Mouse (Mus musculus) activated CD4-positive, CD25-positive, alpha-beta regulatory T cell, adult 4 months (primary cell): ENCODE measurements around the gene Myh11. TPM values are rescaled to one million over a fixed set of nuclear protein-coding genes. Genes with fewer than 3 reads are reported as not detected.

Experiments
- ATAC-seq: one replicate; pipeline ENCODE4 v1.8.0; 2017
- polyA plus RNA-seq, 2 experiments: library from polyadenylated mRNA; unstranded; fragments of 100-300 nt; shearing (Covaris generic); gene quantifications; one replicate each; pipeline ENCODE4 v1.2.1; 2017

The Myh11 gene
- polyA plus RNA-seq, 2 experiments from 2014 or later: not detected

DNA sequence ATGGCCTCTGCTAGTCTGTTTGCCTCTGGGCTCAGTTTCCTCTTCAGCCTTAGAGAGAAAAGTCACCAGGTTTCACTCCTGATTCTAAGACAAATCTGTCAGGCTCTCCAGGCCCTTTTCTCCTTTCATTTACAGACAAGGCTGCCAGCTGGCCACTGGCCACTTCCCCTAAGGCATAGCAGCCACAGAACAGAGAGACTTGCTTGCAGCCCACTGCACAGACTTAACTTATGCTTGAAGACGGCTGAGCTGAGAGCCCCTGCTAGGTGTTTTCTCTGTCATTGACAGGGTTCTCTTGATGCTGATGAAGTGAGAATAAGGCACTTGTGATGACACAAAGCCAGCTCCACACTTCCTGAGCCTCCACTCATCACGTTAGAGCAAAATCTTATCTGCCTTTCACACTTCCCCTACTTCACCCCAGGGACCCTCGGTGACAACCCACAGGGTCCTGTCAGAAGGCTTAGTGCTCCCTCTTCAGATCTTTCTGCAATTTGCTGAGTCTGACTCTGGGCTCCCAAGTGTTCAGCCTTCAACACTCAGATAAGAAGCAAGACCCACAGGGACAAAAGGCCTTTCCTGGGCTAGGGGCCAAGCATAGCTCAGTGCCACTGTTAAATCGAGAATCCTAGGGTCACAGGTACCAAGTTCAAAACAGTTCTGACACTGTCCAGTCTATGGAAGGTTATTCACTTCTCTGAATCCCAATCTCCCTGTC, 25.8 kb downstream of the Myh11 start:
- no peak for ATAC-seq

DNA sequence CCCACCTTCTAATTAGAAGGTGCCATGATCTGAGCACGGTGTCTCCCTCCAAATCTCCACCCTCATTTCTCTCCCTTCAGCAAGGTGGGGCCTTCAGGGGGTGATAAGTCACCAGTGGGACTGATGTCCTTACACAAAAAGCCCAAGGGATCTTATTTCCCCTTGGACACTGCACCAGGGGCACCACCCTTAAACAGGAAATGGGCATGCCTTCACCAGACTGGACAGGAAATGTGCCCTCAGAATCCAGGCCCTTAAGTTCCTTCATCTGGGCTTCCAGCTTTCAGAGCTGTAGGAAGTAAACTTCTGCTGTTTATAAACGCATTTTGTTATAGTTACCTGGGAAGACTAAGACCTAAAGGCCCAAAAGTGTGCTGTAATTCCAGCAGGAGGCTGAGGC, 26.7 kb downstream of the Myh11 start:
- ATAC-seq: no peak

DNA sequence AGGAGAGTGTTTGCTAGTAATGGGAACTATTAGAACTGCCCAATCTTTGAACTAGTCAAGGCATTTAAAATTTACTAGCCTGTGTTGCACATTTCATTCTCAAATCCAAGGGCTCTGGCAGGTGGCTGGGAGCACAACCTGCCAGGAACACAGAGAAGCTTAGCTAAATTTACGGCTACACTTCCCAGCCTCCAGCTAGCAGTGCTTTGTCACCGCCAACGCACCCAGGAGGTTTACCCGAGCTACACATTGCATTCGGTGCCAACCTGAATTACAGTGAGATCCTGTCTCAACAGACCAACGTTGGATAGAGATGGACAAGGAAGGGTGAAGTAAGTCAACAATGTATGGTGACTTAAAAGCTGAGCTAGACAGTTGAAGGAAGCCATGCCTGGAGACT, 27.9 kb downstream of the Myh11 start:
- ATAC-seq: no peak

DNA sequence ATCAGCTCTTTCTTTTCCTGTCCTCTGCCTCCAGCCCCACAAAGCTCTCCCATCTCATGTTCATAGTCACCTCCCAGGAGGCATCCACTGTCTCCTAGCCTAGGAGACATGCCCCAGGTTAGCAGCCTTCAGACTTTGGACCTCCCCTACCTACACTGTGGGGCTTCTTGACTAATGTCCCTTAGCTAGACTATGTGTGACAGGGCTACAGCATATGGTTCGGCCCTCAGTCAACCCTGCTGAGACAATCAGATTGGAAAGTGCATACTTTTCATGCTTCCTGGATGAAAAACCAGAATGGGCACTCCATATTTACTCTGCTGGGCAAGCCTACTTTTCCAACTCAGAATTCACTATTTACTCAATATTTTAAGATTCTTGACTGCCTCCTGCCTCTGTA, 28.8 kb downstream of the Myh11 start:
- no peak for ATAC-seq

DNA sequence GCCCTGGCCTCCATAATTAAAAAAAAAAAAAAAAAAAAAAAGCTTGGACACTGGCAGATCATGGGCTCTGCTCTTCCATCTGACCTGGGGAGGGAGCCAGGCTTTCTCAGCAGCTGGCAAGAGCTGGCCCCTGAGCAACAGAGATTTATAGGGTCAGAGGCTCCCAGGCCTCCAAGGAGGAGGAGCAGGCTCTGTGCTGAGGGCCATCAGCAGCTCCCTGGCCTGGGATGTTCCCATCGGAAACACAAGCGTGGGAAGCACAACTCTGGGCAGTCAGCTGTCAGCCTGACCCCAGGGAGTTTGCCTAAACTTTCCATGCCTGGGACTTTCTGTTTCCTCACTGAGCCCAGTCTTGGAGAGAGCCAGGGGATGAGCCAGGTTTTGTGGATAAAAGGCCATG, 32.3 kb downstream of the Myh11 start:
- no peak for ATAC-seq

DNA sequence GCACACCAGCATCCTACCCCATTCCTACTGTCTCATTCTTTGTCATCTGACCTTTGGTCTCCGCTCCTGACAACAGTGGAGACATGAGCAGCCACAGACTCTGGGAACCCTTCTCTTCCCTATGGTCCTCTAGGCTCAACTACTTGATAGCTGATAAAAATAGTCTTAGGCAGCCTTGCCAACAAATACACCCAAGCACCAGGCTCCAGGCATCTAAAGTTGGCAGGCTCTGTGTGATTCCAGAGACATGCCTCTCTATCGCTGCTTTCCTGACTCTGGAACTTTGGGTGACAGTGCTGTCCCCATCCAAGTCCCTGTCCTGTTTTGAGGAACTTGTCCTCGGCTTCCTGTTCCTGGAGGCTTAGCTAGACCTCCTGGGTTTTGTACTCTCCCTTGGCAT, 37.6 kb downstream of the Myh11 start:
- no peak for ATAC-seq

DNA sequence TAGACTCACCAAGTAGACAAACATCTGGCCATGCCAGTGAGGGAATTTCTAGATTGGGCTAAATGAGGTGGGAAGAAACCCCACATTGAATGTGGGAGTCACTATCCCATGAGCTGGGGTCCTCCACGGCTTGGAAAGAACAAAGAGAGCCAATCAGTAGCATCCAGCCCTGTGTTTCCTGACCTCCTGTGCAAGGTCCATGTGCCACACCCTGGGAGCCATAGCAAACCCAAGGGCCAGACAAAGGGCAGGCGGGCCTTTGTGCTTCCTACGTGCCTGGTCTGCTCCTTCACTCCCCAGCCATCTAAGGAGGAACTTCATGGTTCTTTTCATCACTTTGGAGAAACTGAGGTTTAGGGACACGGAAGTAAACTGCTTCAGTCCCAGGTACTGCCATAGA, 38.3 kb downstream of the Myh11 start:
- ATAC-seq: no peak

DNA sequence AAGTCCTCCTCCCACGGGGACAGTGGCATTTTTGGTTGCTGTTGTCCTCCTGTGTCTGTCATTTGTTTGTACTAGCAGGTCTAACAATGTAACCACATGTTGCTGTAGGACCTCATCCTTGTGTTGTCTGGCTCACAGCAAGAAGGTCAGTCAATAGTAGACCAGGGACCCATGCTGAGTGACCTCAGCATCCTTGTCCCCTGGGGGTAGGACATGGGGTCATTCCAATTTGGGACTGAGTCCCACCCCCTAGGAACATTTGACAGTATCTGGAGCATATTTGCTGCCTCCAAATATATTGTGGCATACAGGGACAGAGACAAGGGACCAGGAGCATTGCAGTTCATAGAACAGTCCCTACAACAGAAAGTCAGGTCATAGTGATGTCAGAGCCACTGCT, 41.3 kb downstream of the Myh11 start:
- no peak for ATAC-seq

DNA sequence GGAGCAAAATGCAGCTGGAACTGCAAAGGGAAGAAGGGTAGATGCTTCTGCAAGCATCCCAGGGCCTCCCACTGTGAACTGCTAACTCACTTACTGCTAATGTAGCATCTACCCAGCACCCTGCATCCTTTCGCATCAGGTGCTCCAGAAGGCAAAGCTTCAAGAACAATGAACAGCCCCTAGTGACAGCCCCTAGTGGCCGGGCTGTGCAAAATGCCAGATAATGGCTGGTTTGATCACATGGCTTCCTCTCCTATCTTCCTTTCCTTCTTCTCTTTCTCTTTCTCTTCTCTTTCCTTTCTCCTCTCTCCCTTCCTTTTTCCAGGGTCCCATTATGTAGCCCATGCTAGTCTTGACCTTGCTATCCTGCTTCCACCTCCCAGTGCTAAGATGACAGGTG, 48.6 kb downstream of the Myh11 start:
- ATAC-seq: no peak

DNA sequence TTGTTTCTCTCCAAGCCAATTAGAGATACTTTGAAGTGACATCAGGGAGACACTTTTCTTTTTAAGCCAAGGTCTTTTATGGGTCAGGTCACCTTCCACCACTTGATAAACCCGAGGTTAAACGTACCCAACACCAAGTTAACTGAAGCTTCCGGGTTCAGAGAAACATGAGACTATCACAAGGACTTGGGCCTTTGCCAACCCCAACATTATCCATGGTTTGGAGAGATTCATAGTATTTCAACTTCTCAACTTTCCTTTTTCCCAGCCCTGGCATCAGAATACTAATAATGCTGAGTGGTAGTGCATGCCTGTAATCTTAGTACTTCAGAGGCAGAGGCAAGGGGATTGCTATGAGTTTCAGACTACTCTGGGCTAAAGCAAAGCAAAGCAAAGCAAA, 49.1 kb downstream of the Myh11 start:
- ATAC-seq: no peak

DNA sequence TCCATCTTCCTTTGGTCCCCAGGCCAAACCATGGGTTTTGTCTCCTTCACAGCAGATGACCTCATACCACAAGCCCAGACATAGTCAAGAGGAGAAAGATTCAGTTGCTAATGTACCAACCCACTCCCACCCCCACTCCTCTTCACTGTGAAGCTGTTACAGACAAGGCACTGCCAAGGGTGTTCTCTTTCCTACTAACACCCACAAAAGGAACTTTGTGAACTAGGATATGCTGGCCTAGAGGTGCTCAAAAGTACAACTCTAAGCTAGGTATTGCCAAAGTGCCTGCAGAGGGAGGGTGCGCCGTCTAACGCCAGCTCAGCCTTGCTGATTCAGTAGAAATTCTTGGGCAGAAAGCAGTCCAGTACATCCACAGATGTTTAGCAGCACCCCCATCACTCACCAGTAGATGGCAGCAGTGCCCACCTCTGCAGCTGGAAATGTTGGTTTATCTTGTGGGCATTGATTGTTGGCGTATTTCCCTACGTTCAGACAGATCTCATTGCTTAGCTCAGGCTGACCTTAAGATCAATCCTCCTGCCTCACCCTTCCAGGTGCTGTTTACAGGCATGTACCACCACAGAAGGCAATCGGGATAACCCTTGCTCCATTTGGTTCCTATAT, 54.0 kb downstream of the Myh11 start:
- peak; percentile 49 for ATAC-seq

DNA sequence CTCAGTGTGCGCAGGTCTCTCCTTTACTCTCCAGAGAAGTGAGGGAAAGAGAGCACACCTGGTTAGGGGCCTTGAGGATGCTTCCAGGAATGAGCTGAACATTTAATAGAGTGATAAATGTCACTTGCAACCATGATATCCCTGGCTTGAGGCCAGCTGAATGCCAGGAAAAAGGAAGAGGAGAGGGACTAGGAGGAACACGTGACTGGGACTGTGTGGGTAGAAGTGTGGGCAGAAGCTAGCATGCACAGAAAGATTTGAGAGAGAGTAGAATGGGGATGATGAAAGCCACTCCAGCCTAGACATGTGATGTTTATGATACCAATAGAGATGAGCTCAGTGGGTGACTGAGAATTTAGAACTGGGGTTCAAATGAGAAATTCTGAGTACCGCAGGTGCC, 76.0 kb downstream of the Myh11 start:
- no peak for ATAC-seq

DNA sequence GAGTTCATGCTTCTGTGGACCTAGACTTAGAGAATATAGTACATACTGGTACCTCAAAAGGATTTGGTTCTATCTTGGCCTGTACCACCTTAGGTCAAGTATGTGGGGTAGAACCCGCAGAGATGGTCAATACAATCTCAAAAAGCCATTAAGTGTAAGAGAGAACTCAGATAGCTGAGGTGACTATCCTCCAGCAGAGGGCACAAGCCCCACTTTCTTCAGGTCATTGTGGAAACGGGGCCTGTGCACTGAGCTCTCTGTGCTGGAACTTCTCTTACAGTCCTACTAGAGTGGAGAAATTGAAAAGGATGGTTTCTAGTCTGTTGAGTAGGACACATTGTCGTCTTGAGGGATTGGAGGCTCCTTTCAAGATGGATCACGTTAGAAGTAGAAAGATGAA, 92.4 kb downstream of the Myh11 start:
- ATAC-seq: no peak

DNA sequence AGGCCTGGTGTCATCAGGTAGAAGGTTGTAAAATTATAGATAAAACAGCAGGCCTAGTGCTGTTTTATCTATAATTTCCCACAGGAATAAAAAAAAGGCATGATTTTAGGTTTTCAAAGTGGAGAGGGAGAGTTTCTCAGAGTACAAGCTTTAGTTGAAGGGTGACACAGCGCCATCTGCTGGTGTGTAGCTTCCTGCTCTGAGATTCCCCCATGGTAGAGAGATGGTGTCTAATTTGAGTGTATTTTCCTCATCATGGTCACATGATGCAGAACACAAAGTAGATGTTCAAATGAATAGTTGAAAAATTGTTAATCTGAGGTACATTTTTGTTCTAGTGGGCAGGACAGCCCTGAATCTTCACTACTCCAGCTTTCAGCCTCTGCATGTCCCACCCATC, 95.7 kb downstream of the Myh11 start:
- no peak for ATAC-seq

DNA sequence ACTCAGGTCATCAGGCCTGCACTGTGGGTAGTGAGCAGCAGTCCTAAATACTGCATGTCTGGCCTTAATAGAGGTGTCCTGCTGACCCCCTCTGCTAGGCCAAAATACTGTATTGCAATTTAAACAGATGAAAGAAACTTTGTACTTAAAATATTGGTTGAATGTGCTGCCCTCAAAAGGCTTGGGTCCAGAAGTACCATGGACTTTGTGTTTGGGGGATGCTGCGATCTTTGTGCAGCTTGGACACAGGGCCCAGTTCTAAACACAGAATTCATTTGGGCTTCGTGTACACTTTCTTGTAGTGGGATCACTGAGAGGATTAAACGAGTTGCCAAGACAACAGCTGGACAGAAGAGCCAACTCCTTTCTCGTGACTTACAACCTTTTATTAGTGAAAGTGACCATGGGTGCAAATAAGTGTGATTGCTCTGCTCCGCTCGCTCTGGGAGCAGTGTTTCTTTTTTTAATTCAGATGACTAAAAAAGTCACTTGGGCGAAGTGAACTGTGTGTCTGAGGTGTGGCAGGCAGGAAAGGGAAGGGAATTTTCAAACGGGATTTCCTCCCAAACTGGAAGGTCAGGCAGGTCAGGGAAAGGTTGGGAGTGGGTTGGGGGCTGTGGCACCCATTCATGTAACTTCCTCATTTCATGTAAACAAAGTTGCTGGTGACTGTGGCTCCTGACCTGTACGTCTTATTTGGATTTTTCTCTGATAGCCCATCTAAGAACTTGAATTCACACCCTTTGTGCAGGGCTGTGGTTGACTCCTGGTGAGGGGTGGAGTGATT, 96.8 kb downstream of the Myh11 start:
- no peak for ATAC-seq

DNA sequence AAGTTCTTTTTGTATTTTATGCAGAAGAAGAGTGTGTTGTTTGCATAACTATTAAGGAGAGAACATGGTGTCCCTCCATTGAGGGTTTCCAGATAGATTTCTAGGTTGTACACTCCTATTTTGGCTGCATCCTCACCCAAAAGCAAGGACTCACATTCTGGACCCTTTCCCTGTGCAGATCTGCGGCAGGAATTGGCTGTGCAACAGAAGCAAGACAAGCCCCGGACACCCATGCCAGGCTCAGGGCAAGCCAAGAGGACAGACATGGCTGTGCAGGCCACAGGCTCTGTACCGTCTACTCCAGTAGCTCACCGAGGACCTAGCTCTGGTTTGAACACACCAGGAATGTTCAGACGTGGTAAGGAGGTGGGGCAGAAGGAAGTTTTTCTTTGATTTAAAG, 105.7 kb downstream of the Myh11 start:
- ATAC-seq: no peak

DNA sequence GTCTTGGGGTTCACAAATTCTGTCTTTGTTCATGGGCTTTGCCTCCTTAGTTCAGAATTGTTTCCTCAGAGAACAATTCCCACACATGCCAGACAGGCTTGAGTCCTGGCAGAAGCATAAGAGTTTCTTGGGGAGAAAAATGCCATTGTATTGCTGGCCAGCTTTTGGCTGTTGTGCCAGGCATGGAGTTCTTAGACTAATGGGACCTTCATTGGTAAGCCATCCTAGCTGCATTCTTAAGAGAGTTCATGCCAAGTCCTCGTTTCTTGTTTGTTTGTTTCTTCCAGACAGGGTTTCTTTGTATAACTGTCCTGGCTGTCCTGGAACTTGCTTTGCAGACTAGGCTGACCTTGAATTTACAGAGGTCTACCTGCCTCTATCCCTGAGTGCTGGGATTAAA, 107.3 kb downstream of the Myh11 start:
- ATAC-seq: no peak

DNA sequence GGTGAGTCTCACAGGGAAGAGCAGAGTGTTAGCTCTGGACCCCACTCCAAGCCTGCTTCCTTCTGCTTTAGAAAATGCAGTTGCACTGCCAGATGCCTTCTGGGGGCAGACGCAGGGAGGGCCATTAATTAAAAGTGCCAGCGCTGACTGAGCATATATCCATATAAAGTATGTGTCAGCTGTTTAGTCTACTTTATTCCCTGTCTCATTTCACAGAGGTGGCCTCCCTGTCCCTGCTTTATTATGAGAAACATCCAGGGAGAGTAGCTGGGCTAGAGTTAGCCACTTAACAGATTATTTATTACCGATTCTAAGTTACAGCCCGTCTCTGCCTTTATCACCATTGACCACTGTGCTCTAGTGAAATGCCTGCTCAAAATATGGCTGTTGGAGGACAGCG, 108.8 kb downstream of the Myh11 start:
- ATAC-seq: no peak

DNA sequence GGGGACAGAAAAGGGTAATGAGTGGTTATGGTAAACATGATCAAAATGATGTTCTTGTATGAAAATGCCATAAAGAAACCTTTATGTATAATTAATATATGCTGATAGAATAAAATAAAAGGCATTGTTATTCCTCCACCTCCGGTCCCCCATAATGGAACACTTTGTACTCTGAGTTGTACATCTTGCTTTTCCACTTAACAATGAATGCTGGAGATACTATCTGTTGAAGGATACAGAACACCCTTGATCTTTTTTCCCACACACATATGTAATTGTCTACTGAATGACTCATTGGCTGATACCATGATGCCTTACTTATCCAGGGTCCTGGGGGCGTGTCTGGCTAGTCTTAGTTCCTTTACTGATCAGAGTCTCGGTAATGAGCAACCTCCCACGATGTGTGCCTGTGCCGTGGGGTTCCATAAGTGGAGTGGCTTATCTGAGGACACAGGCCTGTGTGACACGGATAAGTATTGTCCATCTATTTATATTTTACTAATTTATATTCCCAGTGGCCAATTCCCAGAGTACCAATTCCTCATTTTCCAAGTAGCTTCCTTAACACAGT, 110.9 kb downstream of the Myh11 start:
- ATAC-seq: no peak

DNA sequence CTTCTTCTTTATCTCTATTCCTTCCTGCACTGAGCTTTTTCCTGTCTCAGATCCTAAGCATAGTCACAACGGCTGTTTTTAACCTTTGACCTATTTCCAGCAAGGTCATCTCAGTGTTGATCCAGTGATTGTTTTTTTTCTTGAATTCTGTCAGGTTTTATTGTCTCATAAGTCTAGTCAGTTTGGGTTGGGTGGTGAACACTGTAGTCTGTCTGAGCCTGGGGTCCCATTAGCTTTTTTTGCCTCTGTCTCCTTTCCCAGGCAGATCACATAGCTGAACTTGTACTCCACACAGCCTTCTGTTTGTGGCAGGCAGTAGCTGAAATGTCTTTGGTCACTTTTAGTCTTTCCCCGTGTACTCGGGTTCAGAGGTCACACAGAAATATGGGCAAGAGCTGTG, 113.1 kb downstream of the Myh11 start:
- no peak for ATAC-seq

DNA sequence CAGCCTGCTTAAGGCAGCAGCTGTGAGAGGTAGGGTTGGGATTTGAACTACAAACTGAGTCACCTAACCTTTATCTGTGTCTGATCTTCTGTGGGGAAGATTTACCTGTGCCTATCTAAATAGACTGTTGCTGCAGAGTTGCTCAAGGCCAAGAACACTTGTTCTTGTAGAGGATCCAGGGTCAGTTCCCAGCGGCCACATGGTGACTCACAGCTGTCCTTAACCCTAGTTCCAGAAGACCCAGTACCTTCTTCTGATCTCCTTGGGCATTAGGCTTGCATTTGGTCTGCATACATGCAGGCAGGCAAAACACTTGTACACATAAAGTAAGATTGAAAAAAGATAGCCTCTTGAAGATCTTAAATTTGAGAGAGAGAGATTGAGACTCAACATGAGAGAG, 121.5 kb downstream of the Myh11 start:
- ATAC-seq: no peak

DNA sequence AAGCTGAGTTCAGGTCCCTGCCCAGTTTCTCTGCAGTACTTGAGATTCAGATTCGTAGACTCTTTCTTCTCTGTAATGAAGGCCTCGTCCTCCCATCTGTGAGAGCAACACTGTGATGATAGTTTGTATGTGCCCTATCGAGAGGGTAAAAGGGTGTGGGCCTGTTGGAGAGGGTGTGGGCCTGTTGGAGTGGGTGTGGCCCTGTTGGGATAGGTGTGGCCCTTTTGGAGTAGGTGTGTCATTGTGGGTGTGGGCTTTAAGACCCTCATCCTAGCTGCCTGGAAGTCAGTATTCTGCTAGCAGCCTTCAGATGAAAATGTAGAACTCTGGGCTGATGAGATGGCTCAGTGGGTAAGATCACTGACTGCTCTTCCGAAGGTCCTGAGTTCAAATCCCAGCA, 124.7 kb downstream of the Myh11 start:
- ATAC-seq: no peak

DNA sequence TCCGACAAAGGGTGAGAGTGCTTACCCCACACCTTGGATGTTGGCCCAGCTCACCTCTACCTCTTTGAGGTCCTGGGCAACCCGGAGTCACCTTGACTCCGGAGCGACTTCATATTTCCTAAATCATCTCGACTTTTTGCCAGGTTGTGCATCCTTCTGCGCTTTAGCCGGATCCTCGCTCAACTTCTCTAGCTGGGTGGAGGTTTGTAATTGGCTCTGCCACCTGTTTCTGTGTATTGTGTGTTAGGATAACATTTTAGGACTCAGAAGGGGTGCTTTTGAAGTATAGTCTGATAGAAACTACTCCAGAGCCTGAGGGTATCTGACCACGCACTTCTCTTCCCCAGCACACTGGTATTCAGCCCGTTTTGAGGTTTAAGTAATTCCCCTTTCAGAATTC, 127.4 kb downstream of the Myh11 start:
- ATAC-seq: no peak

DNA sequence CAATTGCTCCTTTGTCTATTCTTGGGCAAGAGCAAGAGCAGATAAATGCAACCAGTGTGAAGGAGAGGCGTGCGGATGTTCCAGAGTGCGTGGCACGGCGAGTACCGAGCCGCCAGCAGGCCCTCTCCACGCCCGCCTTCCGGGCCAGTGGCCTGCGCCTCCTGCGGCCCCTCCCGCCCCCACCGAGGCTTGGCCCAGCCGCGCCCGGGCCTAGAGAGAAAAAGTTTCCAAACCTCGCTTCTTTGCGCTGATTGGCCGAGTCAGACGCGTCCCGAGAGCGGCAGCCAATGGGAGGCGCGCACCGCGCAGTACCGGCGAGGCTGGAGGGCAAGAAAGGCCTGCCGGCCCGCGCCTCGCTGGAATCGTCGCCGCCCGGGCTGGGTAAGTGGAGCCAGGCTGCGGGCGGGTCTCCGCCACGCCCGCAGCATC, 128.2 kb downstream of the Myh11 start, which contains the start of the genes Nde1 and Marf1:
TSS of gene Nde1 (plus strand) at position 288 of the 429 bp plus-strand sequence.
TSS of gene Marf1 (minus strand) at position 364 of the 429 bp plus-strand sequence.
- ATAC-seq: peak; percentile 73
